Mouse (Mus musculus): ENCODE measurements around the gene Chil6.

Gene Chil6

DNA sequence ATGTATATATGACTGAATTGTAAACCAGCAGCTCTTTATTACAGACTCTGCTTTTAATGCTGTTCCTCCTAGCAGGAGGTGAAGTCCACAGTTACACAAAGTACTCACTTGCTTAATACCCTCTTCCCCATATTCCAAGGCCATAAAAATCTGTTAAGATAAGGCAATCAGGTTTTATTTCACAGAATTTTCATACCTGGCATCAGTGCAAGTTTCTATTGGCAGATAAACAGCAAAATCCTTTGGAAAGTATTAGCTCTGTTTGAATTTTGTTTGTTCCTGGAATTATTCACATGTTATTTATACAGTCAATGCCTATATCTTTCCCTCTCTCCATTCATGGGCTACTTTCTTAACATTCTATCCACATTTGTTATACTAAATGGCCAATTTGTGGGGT lies at the start of gene Chil6:
Gene Chil6 (minus strand): TSS at position 101 of the 400 bp plus-strand sequence.
- no peak for DNase-seq (ENCODE audit: low read depth, low spot score)

DNA sequence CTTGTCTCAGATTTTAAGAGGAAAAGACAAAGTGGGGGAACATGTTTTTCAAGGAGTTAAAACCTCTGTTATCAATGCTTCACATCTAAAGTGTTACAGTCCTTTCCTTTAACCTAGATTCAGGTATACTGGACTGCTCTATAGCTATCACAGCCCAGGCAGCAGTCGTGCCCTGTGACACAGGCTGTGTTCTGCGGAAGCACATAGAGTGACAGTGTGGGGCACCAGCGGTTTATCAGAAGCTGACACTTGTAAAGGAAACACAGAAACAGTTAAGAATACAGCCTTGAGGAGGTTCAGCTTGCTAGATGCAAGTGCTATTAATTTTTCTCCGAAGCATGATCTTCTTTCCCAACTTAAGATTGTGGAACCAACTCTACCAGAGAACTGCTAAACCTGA lies 46.6 kb upstream of the Chil6 start:
- no peak for DNase-seq (ENCODE audit: low read depth, low spot score)

DNA sequence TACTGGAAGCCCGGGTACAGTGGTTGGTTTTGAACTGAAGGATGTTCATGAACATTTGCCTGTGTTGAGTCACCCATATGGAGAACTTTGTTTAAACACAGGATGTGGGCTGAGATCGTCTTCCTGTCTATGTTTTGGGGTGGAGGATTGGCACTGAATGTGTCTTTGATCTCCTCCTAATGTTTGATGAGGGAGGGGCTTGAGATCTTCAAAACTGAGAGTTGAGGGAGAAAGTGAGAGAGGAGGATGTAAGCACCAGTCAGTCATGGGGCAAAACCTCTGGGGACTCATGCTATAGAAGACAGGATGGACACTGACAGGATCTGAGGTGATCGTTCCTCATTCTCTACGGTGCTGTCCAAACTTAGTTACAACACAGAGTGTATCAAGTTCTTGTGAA lies 43.6 kb upstream of the Chil6 start:
- no peak for DNase-seq (ENCODE audit: low read depth, low spot score)

DNA sequence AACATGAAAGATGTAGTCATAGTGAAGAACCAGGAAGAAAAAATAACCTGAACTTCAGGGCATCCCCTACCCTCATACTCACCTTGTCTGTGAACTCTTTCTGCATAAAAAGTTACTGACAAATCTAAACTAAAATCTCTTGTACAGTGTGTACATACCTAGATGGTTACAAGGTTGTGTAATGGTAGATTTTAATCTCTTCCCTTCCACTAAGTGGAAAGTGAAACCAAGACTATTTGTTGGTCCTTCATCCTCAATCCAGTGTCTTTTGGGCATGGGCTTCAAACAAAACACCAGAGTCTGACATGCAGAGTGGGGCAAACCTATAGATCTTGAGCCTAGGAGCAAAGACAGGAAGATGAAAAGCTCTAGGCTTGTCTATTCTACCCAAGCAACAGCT lies 43.0 kb upstream of the Chil6 start:
- DNase-seq (ENCODE audit: low read depth, low spot score) = no peak

DNA sequence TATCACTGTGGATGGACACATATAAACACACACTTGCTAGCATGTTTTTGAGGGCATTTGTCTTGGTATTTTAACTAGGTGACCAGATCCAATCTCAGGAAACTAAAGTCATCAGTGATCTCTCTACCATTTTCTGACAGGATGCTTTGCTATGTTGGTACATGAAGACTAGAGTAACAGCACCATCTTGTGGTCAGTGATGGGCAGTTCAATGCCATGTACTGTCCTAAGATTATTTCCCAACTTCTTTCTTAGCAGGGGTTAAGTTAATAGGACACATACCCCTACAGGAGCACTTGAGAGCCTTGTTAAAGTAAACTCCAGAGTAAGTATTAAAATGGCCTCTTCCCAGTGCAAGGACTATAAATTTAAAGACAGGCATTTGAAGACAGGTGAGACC lies 42.6 kb upstream of the Chil6 start:
- peak; percentile 14 for DNase-seq (ENCODE audit: low read depth, low spot score)

All from brain, embryonic 18.5 days (tissue).